Mouse (Mus musculus) macrophage (primary cell): Measurements from ENCODE around the gene Sec14l2. TPM values are rescaled to one million over a fixed set of nuclear protein-coding genes. Genes with fewer than 3 reads are reported as not detected.

ENCODE experiments used
- H3K27ac ChIP-seq: fragments of 350-480 bp; formaldehyde crosslinking; 2 replicates; pipeline ENCODE4 v1.9.0; 2021
- H3K36me3 ChIP-seq: fragments of 350-480 bp; formaldehyde crosslinking; 2 replicates; pipeline ENCODE4 v1.9.0; 2021; ENCODE audit errors: inconsistent target
- H3K4me3 ChIP-seq: fragments of 350-480 bp; formaldehyde crosslinking; 2 replicates; pipeline ENCODE4 v1.9.0; 2021; ENCODE audit errors: inconsistent target
- H3K79me2 ChIP-seq: fragments of 350-480 bp; formaldehyde crosslinking; 2 replicates; pipeline ENCODE4 v1.9.0; 2021; ENCODE audit errors: inconsistent target
- WGBS: methylation state at CpG from one replicate; pipeline ENCODE4 v1.1.7; 2026; ENCODE audit warnings: inconsistent platforms; ENCODE audit not compliant: missing documents; 5-methylcytosine and 5-hydroxymethylcytosine counted together
- polyA plus RNA-seq: library from polyadenylated mRNA; stranded (reverse); fragments of 250-400 nt; gene quantifications from 3 replicates; pipeline ENCODE4 v1.2.4, GENCODE M21; 2018; ENCODE audit warnings: inconsistent platforms
- total RNA-seq, 78 experiments: library from RNA; depleted of rRNA; stranded (reverse); fragments of 250-400 nt; gene quantifications; 1 replicate in 9 of 78; 2 replicates in 24 of 78; 3 replicates in 43 of 78; 4 replicates in 2 of 78; pipeline ENCODE4 v1.2.4; 2018; ENCODE audit warnings: inconsistent platforms in 56 of 78

Sec14l2 gene
- total RNA-seq (2018; cell fraction: chromatin; rRNA removed): 1 to 10 TPM in 7 of 26 experiments, under 1 TPM in 12, not detected in 7; 0.32 to 3.8 (median 0.67) TPM
- total RNA-seq (2018; cell fraction: cytosol; rRNA removed): under 1 TPM in 23 of 26 experiments, not detected in 3; 0.04 to 0.34 (median 0.11) TPM
- 1 to 10 TPM in 2 of 26 experiments, under 1 TPM in 8, not detected in 16; 0.20 to 4.6 (median 0.38) TPM for total RNA-seq (2018; cell fraction: nucleus; rRNA removed)
- 0.12 to 0.22 TPM (median 0.15 TPM) in 3 replicates for polyA plus RNA-seq

DNA sequence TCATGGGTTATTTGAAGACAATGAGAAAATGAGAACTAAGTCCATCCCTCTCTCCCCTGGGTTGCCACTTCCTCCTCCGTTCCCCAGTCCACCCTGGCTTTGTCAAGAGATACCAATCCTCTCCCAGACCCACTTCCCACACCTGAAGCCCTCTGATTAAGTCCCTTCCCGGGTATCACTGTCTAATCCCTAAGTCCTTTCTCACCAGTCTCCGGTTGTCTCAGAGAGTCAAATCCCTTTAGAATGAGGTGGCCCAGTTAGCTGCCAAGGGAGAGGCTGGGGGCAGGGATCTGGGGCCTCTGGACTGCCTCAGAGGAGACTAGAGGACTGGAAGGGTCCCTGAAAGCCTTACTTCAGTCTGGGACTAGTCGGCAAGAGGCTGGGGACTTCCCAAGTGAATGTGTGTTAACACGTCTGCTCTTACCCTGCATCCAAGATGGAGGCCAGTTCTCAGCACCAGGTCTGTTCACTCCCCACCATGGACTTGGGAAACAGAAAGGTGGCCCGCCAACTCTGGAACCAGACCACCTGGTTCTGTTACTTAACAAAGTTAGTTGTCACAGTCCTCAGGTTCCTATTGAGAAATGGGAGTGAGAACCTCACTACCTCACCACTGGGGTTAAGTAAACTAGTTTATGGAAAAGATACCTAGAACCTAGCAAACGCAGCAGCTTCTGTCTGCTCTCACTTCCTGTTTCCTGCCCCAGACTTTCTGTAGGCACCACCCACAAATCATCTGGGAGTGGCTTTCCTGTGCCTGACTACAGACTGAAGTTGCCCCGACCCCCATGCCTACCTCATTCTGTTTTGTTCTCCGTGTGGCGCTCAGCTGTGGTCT is at the start of gene Sec14l2:
Gene Sec14l2, minus strand, starts transcription at position 674 of the 838 bp plus-strand sequence.
- Histone ChIP-seq H3K27ac (no peak within 1 kb of the TSS), H3K79me2 (no peaks in the 10 kb centered on the region), H3K36me3 (no peaks in the 10 kb centered on the region), H3K4me3 (no peak within 1 kb of the TSS)
- WGBS: 54% methylated on average over 10 of the region's 10 CpGs

- WGBS: 94% methylated on average over 7 of the region's 7 CpGs
- Histone ChIP-seq H3K79me2 (peaks cover 42% of the 10 kb centered on the region), H3K36me3 (peaks cover 82% of the 10 kb centered on the region), H3K27ac (no peak overlapping the region), H3K4me3 (no peak overlapping the region)
Observed at GRCm38 (mm10) chr11:4166467-4167090, 43.4 kb upstream of the Sec14l2 start.

DNA sequence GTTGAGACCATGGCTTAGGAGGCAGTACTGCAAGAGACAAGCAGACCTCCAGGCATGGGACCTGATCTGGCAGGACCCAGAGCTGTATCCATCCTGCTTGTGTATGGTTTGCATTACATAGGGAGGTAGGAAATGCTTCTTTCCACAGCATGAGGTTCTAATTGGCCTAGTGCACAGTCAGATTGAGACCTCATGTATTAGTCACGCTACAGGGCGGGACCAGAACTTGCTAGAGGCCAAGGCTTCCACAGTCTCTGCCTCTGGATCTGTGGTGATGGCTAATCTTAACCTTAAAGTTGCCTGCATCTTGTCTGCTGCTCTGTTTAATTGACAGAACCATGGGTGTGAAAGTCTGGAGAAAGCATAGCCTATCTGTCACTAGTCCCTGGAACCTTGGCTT is 41.5 kb upstream of the Sec14l2 start:
- Histone ChIP-seq H3K27ac (no peak overlapping the region), H3K79me2 (peaks cover 53% of the 10 kb centered on the region), H3K4me3 (no peak overlapping the region), H3K36me3 (peaks cover 63% of the 10 kb centered on the region)
- WGBS: 100% methylated on average over 2 of the region's 2 CpGs

DNA sequence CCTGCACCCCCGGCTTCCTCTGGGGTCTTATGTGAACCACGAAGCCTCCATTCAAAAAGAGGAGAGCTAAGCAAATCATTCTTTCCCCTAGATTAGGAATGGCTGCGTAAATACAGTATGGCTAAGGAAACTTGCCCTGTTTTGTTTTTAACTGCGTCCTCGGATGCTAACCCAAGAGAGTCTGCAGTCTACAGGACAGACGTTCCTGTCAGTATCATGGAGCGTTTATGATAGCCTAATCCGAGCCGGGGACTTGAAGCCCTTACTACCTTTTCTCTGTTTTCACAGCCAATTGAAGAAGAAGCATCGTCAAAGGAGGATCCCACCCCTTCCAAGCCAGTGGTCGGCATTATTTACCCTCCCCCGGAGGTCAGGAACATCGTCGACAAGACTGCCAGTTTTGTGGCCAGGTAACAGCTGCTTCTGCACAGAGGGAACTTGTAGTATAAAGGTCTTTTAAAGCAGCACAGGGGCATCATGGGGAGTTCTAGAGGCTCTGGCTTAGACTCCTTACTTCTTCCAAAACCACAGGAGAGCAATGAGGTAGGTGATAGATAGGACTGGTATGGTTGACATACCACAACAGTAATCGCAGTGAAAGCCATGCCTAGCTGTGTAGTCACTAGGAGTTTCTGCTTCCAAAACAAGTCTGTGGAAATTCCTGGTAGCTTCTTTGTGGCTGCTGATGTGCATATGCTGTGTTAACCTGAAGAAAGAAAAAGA is 37.7 kb upstream of the Sec14l2 start:
- WGBS: 7% methylated on average over 15 of the region's 15 CpGs
- H3K27ac ChIP-seq: peak overlapping the region; percentile 33
- peaks cover 32% of the 10 kb centered on the region; the same call in 1 of the 2 replicates for H3K36me3 ChIP-seq
- H3K4me3 ChIP-seq: peak overlapping the region; percentile 75
- H3K79me2 ChIP-seq: peaks cover 53% of the 10 kb centered on the region

GRCm38 (mm10) chr11:4159808-4160708 is 36.8 kb upstream of the Sec14l2 start, which contains the start of the genes Ccdc157 and Sf3a1:
Gene Ccdc157 (minus strand): TSS chr11:4160293.
Gene Sf3a1 (plus strand): TSS chr11:4160350.
- H3K36me3 ChIP-seq: peaks cover 24% of the 10 kb centered on the region; the same call in 1 of the 2 replicates
- peak within 1 kb of the TSS; percentile 75 for H3K4me3 ChIP-seq
- peak within 1 kb of the TSS; percentile 33 for H3K27ac ChIP-seq
- WGBS: 2% methylated on average over 54 of the region's 54 CpGs
- H3K79me2 ChIP-seq: peaks cover 45% of the 10 kb centered on the region

DNA sequence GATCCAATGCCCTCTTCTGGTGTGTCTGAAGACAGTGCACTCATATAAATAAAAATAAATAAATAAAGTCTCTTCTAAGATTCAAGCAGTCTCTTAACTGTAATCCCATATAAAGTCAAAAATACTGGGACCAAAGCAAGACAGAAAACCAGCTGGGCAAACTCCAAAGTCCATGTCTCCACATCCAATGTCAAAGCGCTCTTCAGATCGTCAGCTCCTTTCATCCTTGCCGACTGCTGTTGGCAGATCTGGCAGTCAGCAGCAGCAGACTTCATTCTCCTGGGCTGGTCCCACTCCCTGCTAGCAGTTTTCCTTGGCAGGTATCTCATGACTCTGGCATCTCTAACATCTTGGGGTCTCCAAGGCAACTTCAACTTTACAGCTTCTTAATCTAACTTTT is 35.5 kb upstream of the Sec14l2 start:
- peaks cover 31% of the 10 kb centered on the region for H3K79me2 ChIP-seq
- WGBS: 96% methylated on average over 3 of the region's 3 CpGs
- no peak overlapping the region for H3K27ac ChIP-seq
- H3K4me3 ChIP-seq: no peak overlapping the region
- peaks cover 11% of the 10 kb centered on the region; the same call in 1 of the 2 replicates for H3K36me3 ChIP-seq

- Histone ChIP-seq H3K27ac (no peak overlapping the region), H3K79me2 (peaks cover 1% of the 10 kb centered on the region), H3K4me3 (no peak overlapping the region), H3K36me3 (no peaks in the 10 kb centered on the region)
- 95% methylated on average over 5 of the region's 5 CpGs for WGBS
Observed at GRCm38 (mm10) chr11:4155641-4156040, 32.4 kb upstream of the Sec14l2 start.

DNA sequence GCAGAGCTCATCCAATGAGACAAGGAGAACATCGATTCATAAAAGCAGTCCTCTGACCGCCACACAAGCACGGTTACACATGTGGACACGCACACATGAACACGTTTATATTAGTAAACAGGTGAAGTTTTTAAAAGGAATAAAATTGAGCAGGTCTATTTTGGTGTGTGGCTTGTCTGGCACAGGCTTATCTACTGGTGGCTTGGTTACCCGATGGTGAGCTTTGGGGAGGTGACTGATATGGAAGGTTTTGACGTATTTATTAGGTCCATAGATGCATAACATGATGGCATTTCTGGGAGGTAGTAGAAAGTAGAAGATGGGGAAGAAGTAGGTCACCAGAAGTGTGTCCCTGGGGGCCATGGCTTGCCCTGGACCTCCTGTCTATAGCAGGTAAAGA is 30.5 kb upstream of the Sec14l2 start:
- Histone ChIP-seq H3K79me2 (no peaks in the 10 kb centered on the region), H3K36me3 (no peaks in the 10 kb centered on the region), H3K4me3 (no peak overlapping the region), H3K27ac (no peak overlapping the region)
- 87% methylated on average over 7 of the region's 7 CpGs for WGBS

GRCm38 (mm10) chr11:4149886-4150285 is 26.7 kb upstream of the Sec14l2 start:
- no peak overlapping the region for H3K4me3 ChIP-seq
- H3K79me2 ChIP-seq: no peaks in the 10 kb centered on the region
- H3K36me3 ChIP-seq: no peaks in the 10 kb centered on the region
- whole genome bisulfite sequencing: 93% methylated on average over 5 of the region's 6 CpGs
- no peak overlapping the region for H3K27ac ChIP-seq

DNA sequence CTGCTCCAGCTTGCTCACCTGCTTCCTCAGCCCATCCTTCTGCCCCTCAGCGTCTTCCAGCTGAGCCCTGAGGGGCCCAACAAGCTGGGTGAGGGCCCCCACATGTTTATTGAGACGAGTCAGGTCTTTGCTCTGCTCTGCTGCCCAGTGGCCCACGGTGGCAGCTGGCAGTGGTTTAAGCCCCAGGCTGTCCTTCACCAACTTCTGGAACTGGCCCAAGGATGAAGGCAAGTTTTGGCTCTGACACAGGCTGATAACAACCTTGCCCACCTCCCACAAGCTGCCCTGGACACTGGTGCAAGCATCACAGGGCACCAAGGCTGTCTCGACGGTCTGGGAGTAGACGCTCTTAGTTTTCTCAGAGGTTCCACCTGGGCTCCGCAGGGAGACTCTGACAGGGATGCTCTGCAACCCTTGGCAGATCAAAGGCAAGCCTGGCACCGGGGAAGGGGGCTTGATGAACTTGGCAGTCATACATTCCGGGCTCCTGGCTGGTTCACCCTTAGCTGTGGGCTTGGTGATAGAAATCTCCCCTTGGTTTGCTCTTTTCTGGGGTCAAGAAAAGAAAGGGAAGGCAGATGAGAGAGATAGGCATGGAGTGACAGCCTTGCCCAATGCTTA is 25.4 kb upstream of the Sec14l2 start:
- H3K4me3 ChIP-seq: no peak overlapping the region
- H3K36me3 ChIP-seq: no peaks in the 10 kb centered on the region
- 90% methylated on average over 9 of the region's 9 CpGs for WGBS
- no peaks in the 10 kb centered on the region for H3K79me2 ChIP-seq
- H3K27ac ChIP-seq: no peak overlapping the region

- no peaks in the 10 kb centered on the region for H3K79me2 ChIP-seq
- H3K4me3 ChIP-seq: no peak overlapping the region
- H3K27ac ChIP-seq: no peak overlapping the region
- H3K36me3 ChIP-seq: no peaks in the 10 kb centered on the region
- WGBS: 100% methylated on average over 1 of the region's 5 CpGs
Observed at GRCm38 (mm10) chr11:4148120-4148519, 24.9 kb upstream of the Sec14l2 start.

DNA sequence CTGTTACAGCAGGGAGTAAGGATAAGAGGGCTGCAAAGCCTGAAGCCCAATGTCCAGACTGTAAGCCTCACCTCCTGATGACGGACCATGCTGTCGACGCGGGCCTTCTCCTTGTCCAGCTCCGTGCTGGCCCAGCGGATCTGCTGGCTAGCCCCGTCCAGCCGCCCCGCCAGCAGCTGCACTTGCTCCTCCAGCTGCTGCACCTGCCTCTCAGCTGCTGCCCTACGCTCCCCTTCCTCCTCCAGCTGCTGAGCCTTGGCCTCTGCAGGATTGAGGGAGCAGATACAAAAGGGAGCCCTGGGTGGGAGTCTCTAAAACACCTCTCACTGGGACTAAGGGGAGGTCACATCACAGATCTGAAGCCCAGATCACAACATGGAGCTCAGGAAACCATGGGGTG is 23.9 kb upstream of the Sec14l2 start:
- Histone ChIP-seq H3K36me3 (peaks cover 4% of the 10 kb centered on the region), H3K27ac (no peak overlapping the region), H3K4me3 (no peak overlapping the region), H3K79me2 (no peaks in the 10 kb centered on the region)
- WGBS: 99% methylated on average over 10 of the region's 10 CpGs

GRCm38 (mm10) chr11:4146381-4146780 is 23.2 kb upstream of the Sec14l2 start:
- Histone ChIP-seq H3K27ac (no peak overlapping the region), H3K79me2 (no peaks in the 10 kb centered on the region), H3K4me3 (no peak overlapping the region), H3K36me3 (peaks cover 12% of the 10 kb centered on the region)
- 92% methylated on average over 6 of the region's 6 CpGs for WGBS
